Mouse (Mus musculus) thymus, adult 2 months (tissue): Measurements from ENCODE around the gene Psip1. TPM values are rescaled to one million over a fixed set of nuclear protein-coding genes. Genes with fewer than 3 reads are reported as not detected.
A peak's percentile ranks its signal among the peaks of the same experiment; 100 is the strongest.
"Not testable (repeated sequence)": the region's sequence is repeated elsewhere in the genome, so short reads cannot be mapped to it uniquely, and the experiment has no call there.

Experiments used
- DNase-seq: peaks from one replicate; pipeline ENCODE4 v3.0.0; 2021
- H3K27ac ChIP-seq: fragments of 200-500 bp; 2 replicates; pipeline ENCODE4 v1.5.1; 2012; ENCODE audit warnings: low read length, control low read depth; ENCODE audit not compliant: control insufficient read depth, insufficient read depth
- H3K27me3 ChIP-seq: fragments of 200-500 bp; 2 replicates; pipeline ENCODE4 v1.6.1; 2012; ENCODE audit warnings: mild to moderate bottlenecking, low read length, moderate library complexity, mixed read lengths; ENCODE audit not compliant: control insufficient read depth, insufficient read depth
- H3K36me3 ChIP-seq: fragments of 200-500 bp; 2 replicates; pipeline ENCODE4 v1.6.1; 2012; ENCODE audit warnings: mild to moderate bottlenecking, low read length, moderate library complexity; ENCODE audit not compliant: control insufficient read depth, insufficient read depth
- H3K4me1 ChIP-seq: fragments of 200-500 bp; replicated peaks from 2 replicates; pipeline ENCODE4 v1.6.1; 2012; ENCODE audit warnings: low read length; ENCODE audit not compliant: control insufficient read depth, insufficient read depth
- H3K4me3 ChIP-seq: fragments of 200-500 bp; 2 replicates; pipeline ENCODE4 v1.5.1; 2012; ENCODE audit warnings: mild to moderate bottlenecking, low read length, control low read depth, moderate library complexity; ENCODE audit not compliant: control insufficient read depth, insufficient read depth
- CTCF ChIP-seq: fragments of 200-500 bp; IDR thresholded peaks from 2 replicates; pipeline ENCODE4 v1.5.1; 2012; ENCODE audit warnings: mild to moderate bottlenecking, control low read depth, low read length, moderate library complexity, borderline replicate concordance; ENCODE audit not compliant: control insufficient read depth, poor library complexity, insufficient read depth; ENCODE audit errors: extremely low read depth
- POLR2A ChIP-seq: fragments of 200-500 bp; IDR thresholded peaks from 2 replicates; pipeline ENCODE4 v1.6.1; 2012; ENCODE audit warnings: mild to moderate bottlenecking, low read length, control low read depth, moderate library complexity; ENCODE audit not compliant: control insufficient read depth, poor library complexity, insufficient read depth; ENCODE audit errors: extremely low read depth
- WGBS: fragments of 180-500 bp; shearing (Covaris S2); methylation state at CpG from one replicate; pipeline ENCODE4 v1.1.7; 2018; 5-methylcytosine and 5-hydroxymethylcytosine counted together
- polyA plus RNA-seq: library from polyadenylated mRNA; depleted of rRNA; stranded (reverse); fragments of >200 nt; gene quantifications from 2 replicates; pipeline ENCODE4 v1.2.3, GENCODE M21; 2012; rRNA removed

The Psip1 gene
- 72.0 and 118 TPM in 2 replicates for polyA plus RNA-seq

DNA sequence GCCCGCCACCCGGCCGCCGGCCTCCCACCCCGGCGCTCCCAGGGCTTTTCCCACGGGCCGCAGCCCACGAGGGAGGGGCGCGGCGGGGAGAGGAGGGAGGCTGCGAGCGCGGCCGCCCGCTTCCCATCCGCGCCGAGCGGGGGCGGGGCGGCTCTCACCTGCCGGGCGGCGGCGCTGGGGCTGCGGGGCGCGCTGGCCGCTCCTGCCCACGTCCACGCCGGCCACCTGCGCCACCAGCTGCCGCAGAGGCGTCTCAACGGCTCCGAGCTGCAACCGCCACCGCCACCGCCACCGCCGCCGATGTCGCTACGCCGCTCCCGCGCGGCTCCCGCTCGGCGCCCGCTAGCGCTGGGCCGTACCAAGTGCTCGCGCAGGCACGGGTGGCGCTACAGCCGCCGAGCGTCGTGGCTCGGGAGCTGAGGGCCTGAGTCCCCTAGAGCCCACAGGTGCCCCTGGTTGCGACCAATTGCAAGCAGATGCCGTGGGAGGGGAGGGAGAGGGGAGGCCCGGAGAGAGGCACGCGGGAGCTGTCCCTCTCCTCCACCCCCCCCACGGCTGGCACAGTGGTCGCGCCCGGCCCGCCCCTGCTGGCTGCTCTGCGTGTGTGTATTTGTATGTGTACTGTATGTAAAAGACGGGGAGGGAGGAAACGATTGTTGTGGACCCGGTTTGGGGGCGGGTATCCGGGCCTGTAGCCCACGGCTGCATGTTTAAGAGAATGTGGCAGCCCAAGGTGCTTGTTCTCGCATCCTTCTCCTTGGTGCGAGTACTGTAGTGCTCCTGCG lies at the start of gene Psip1:
TSS of gene Psip1 (minus strand) at position 343 of the 785 bp plus-strand sequence.
- peaks cover 14% of the 10 kb centered on the region for H3K36me3 ChIP-seq
- H3K4me1 ChIP-seq: peaks cover 7% of the 10 kb centered on the region
- H3K27me3 ChIP-seq: no peaks in the 10 kb centered on the region
- DNase-seq: peak; percentile 92
- H3K27ac ChIP-seq: peak within 1 kb of the TSS; percentile 75
- TF ChIP-seq POLR2A: peak; percentile 51; the same call in 1 of the 2 replicates
- peak; percentile 50; the same call in 1 of the 2 replicates for TF ChIP-seq CTCF
- H3K4me3 ChIP-seq: peak within 1 kb of the TSS; percentile 71
- WGBS: under 1% methylated on average over 75 of the region's 86 CpGs

DNA sequence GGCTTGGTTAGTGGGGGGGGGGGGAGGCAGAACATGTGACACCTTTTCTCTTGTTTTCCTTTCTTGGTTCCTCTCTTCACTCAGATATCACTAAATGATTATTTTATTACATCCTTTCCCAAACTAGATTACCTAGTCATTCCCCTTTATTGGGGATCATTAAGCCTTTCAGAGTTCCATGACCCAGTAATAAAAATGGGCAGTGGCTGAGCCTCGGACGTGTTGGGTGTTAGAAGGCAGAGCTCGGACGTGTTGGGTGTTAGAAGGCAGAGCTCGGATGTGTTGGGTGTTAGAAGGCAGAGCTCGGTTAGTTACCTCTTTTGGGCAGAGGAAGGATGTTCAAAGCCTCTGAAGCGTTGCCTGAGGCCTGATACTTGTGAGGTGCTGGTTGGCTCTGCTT lies 47.8 kb upstream of the Psip1 start:
- Histone ChIP-seq H3K36me3 (no peaks in the 10 kb centered on the region), H3K27me3 (no peaks in the 10 kb centered on the region), H3K4me3 (no peak overlapping the region), H3K27ac (no peak overlapping the region), H3K4me1 (no peaks in the 10 kb centered on the region)
- TF ChIP-seq POLR2A (no peak), CTCF (no peak)
- no peak for DNase-seq
- WGBS: 95% methylated on average over 7 of the region's 7 CpGs

- no peak for TF ChIP-seq CTCF
- no peak for TF ChIP-seq POLR2A
- Histone ChIP-seq H3K4me1 (no peaks in the 10 kb centered on the region), H3K4me3 (no peak overlapping the region), H3K36me3 (no peaks in the 10 kb centered on the region), H3K27ac (no peak overlapping the region), H3K27me3 (no peaks in the 10 kb centered on the region)
- no peak for DNase-seq
- WGBS: 93% methylated on average over 9 of the region's 9 CpGs
These were observed 47.1 kb upstream of the Psip1 start for GRCm38 (mm10) chr4:83533168-83533911.

DNA sequence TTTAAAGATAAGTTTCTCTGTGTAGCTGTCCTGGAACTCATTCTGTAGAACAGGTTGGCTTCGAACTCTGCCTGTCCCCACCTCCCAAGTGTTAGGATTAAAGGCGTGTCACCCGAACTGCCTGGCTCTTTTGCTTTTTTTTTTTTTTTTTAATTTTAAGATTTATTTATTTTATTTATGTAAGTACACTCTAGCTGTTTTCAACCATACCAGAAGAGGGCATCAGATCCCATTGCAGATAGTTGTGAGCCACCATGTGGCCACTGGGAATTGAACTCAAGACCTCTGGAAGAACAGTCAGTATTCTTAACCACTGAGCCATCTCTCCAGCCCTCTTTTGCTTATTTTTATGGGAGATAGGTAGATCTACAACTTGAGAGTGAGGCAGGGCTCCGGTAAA lies 43.8 kb upstream of the Psip1 start:
- not testable (repeated sequence) for H3K4me1 ChIP-seq, DNase-seq, H3K27me3 ChIP-seq, H3K36me3 ChIP-seq, H3K27ac ChIP-seq, H3K4me3 ChIP-seq
- WGBS: 95% methylated on average over 4 of the region's 4 CpGs

GRCm38 (mm10) chr4:83527921-83528320 lies 41.7 kb upstream of the Psip1 start:
- TF ChIP-seq POLR2A: no peak
- TF ChIP-seq CTCF: no peak
- no peaks in the 10 kb centered on the region for H3K36me3 ChIP-seq
- H3K27ac ChIP-seq: no peak overlapping the region
- DNase-seq: peak; percentile 67
- H3K4me1 ChIP-seq: no peaks in the 10 kb centered on the region
- H3K4me3 ChIP-seq: no peak overlapping the region
- H3K27me3 ChIP-seq: no peaks in the 10 kb centered on the region

DNA sequence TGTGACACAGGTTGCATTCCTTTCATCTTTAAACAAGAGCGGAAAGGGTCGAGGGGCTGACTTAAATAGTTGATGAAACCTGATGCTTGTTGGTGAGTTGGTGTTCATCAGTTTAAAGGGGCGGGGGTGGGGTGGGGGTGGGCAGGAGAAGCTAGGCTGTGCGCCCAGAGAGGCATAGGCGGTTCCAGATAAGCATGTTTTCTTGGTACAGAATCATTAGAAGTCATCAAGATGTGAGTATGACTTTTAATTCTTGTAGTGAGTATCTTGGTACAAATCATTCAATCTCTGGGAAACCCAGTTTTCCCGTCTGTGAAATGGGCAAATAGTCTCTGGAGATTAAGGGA lies 40.7 kb upstream of the Psip1 start:
- H3K4me1 ChIP-seq: no peaks in the 10 kb centered on the region
- no peak overlapping the region for H3K4me3 ChIP-seq
- no peaks in the 10 kb centered on the region for H3K27me3 ChIP-seq
- H3K27ac ChIP-seq: no peak overlapping the region
- TF ChIP-seq CTCF (no peak), POLR2A (no peak)
- no peaks in the 10 kb centered on the region for H3K36me3 ChIP-seq
- WGBS: 88% methylated on average over 6 of the region's 6 CpGs
- no peak for DNase-seq
